Mouse (Mus musculus): ENCODE measurements around the gene Zbtb39.

DNA sequence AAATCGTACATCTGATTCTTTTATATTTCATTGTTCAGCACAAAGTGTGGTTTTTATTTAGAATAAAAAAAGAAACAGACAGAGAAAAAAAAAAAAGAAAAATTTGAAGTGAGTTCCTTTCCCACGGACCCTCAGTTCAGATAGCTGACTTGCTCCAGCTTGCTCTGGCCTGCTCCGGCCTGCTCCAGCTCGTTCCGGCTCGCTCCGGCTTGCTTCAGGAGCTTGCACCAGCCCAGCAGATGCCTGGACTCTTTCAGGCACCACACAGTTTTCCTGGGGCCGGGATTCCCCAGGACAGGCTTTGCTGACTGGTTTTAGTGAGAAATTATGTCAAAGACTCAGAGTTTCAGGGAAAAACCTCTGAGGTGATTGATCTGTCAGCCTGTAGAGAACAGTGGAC is 7.9 kb downstream of the Zbtb39 start:
- no peak for TF ChIP-seq CTCF (IDR thresholded peaks at IDR 0.05; ENCODE audit: low read depth, low read length)
- TF ChIP-seq TAL1 (conservative IDR thresholded peaks at IDR 0.05; ENCODE audit: low read depth, low read length): no peak
- no peak for TF ChIP-seq POLR2AphosphoS5 (IDR thresholded peaks at IDR 0.05; ENCODE audit: insufficient replicate concordance, low read depth, low read length)

Data from G1E (cell line).